Mouse (Mus musculus) left cerebral cortex, postnatal 36 days (tissue): Measurements from ENCODE around the gene Trappc10. TPM values are rescaled to one million over a fixed set of nuclear protein-coding genes. Genes with fewer than 3 reads are reported as not detected.

Source experiments
- DNase-seq, 2 experiments: peaks; one replicate each; pipeline ENCODE4 v3.0.0; 2021 to 2022; ENCODE audit warnings: low spot score in 2 of 2, mixed read lengths in 1 of 2
- intact Hi-C: fragments of 180-260 bp; cut with DNase I; formaldehyde crosslinking; loops from one replicate; pipeline ENCODE4 v1.15.1; 2025
- total RNA-seq, 2 experiments: library from RNA; stranded (reverse); gene quantifications; 2 replicates each; pipeline ENCODE4 v1.2.3; 2021

Gene Trappc10
- total RNA-seq, 2 experiments from 2014 or later = 82.3 to 89.2 TPM

- no peak for DNase-seq
- intact Hi-C loops = no loop called here
These were observed 77.1 kb downstream of the Trappc10 start for GRCm38 (mm10) chr10:78167333-78167732.

- intact Hi-C loops = no loop called here
- no peak for DNase-seq
These were observed 79.0 kb downstream of the Trappc10 start for GRCm38 (mm10) chr10:78165256-78166005.

GRCm38 (mm10) chr10:78164786-78165185 lies 79.7 kb downstream of the Trappc10 start:
- intact Hi-C loops = loop anchor here (5.0 kb wide), 1 partner anchor 137 kb away; no protein-coding TSS in a partner anchor
- DNase-seq = no peak

- peak; percentile 54 to 55 for DNase-seq
- intact Hi-C loops = loop anchor here (5.0 kb wide), 1 partner anchor 137 kb away; no protein-coding TSS in a partner anchor
These were observed 80.5 kb downstream of the Trappc10 start for GRCm38 (mm10) chr10:78163923-78164322.

GRCm38 (mm10) chr10:78163241-78163640 lies 81.2 kb downstream of the Trappc10 start:
- intact Hi-C loops = loop anchor here (5.0 kb wide), 1 partner anchor 136 kb away; no protein-coding TSS in a partner anchor
- DNase-seq = no peak

- DNase-seq = no peak
- intact Hi-C loops = loop anchor here (5.0 kb wide), 1 partner anchor 135 kb away; no protein-coding TSS in a partner anchor
These were observed 81.8 kb downstream of the Trappc10 start for GRCm38 (mm10) chr10:78162646-78163045.

- intact Hi-C loops = loop anchor here (5.0 kb wide), 1 partner anchor 134 kb away; no protein-coding TSS in a partner anchor
- no peak for DNase-seq
These were observed 83.3 kb downstream of the Trappc10 start for GRCm38 (mm10) chr10:78161096-78161495.

GRCm38 (mm10) chr10:78160369-78161095 lies 83.9 kb downstream of the Trappc10 start:
- intact Hi-C loops = loop anchor here (5.0 kb wide), 1 partner anchor 133 kb away; no protein-coding TSS in a partner anchor

GRCm38 (mm10) chr10:78159906-78160305 lies 84.5 kb downstream of the Trappc10 start:
- intact Hi-C loops = loop anchor here (5.0 kb wide), 1 partner anchor 133 kb away; no protein-coding TSS in a partner anchor
- peak; percentile 73 to 81 for DNase-seq

More at GRCm38 (mm10) chr10:78160369-78161095, 83.9 kb downstream of the Trappc10 start:
- no peak for DNase-seq

GRCm38 (mm10) chr10:78159252-78159878 lies 85.1 kb downstream of the Trappc10 start:
- intact Hi-C loops = no loop called here

GRCm38 (mm10) chr10:78158041-78158440 lies 86.4 kb downstream of the Trappc10 start:
- no peak for DNase-seq
- intact Hi-C loops = no loop called here

More at GRCm38 (mm10) chr10:78159252-78159878, 85.1 kb downstream of the Trappc10 start:
- DNase-seq = no peak

GRCm38 (mm10) chr10:78156926-78157325 lies 87.5 kb downstream of the Trappc10 start:
- intact Hi-C loops = no loop called here
- DNase-seq = no peak

- no peak for DNase-seq
- intact Hi-C loops = no loop called here
These were observed 95.3 kb downstream of the Trappc10 start for GRCm38 (mm10) chr10:78148834-78149766.

- DNase-seq = no peak
- intact Hi-C loops = no loop called here
These were observed 96.5 kb downstream of the Trappc10 start for GRCm38 (mm10) chr10:78147908-78148441.

- peak; percentile 55 to 60 for DNase-seq
- intact Hi-C loops = no loop called here
These were observed 100.5 kb downstream of the Trappc10 start for GRCm38 (mm10) chr10:78143727-78144505.

- DNase-seq = no peak
- intact Hi-C loops = no loop called here
These were observed 103.6 kb downstream of the Trappc10 start for GRCm38 (mm10) chr10:78140843-78141242.

GRCm38 (mm10) chr10:78140251-78140600 lies 104.2 kb downstream of the Trappc10 start:
- no peak for DNase-seq
- intact Hi-C loops = no loop called here
